Mouse (Mus musculus): Measurements from ENCODE around the gene Wdr62. TPM values are rescaled to one million over a fixed set of nuclear protein-coding genes. Genes with fewer than 3 reads are reported as not detected.

The Wdr62 gene
- polyA plus RNA-seq, 1 experiment from 2014 or later, result 11.4 TPM

GRCm38 (mm10) chr7:30294296-30294695, 14.1 kb upstream of the Wdr62 start:
- DNase-seq (ENCODE audit: low spot score), result no peak
- H3K27ac ChIP-seq, result no peak overlapping the region
- peaks cover 14% of the 10 kb centered on the region; the same call in 1 of the 2 replicates for H3K27me3 ChIP-seq (ENCODE audit: insufficient read depth, poor library complexity, severe bottlenecking)
- H3K4me1 ChIP-seq, result peaks cover 24% of the 10 kb centered on the region
- no peaks in the 10 kb centered on the region for H3K9me3 ChIP-seq
- WGBS, result 86% methylated on average over 5 of the region's 5 CpGs
- H3K36me3 ChIP-seq, result peaks cover 28% of the 10 kb centered on the region
- H3K4me3 ChIP-seq, result no peak overlapping the region

- peaks cover 24% of the 10 kb centered on the region for H3K36me3 ChIP-seq
- no peak overlapping the region for H3K4me3 ChIP-seq
- WGBS, result 64% methylated on average over 13 of the region's 13 CpGs
Measured at GRCm38 (mm10) chr7:30293795-30294194, 13.6 kb upstream of the Wdr62 start.

GRCm38 (mm10) chr7:30291215-30292131, 11.3 kb upstream of the Wdr62 start, which contains the start of gene Clip3:
Clip3 (plus strand) TSS chr7:30291728.
- WGBS, result 9% methylated on average over 35 of the region's 35 CpGs
- Histone ChIP-seq H3K27ac (peak within 1 kb of the TSS; percentile 88), H3K27me3 (ENCODE audit: insufficient read depth, poor library complexity, severe bottlenecking) (peaks cover 26% of the 10 kb centered on the region; the same call in 1 of the 2 replicates), H3K4me1 (peaks cover 24% of the 10 kb centered on the region), H3K36me3 (peaks cover 11% of the 10 kb centered on the region; the same call in 1 of the 2 replicates), H3K9me3 (no peaks in the 10 kb centered on the region), H3K4me3 (peak within 1 kb of the TSS; percentile 71)
- peak; percentile 85 for DNase-seq (ENCODE audit: low spot score)

More at GRCm38 (mm10) chr7:30293795-30294194, 13.6 kb upstream of the Wdr62 start:
- no peaks in the 10 kb centered on the region for H3K9me3 ChIP-seq
- peaks cover 24% of the 10 kb centered on the region for H3K4me1 ChIP-seq
- no peak for DNase-seq (ENCODE audit: low spot score)
- H3K27ac ChIP-seq, result no peak overlapping the region
- peaks cover 19% of the 10 kb centered on the region; the same call in 1 of the 2 replicates for H3K27me3 ChIP-seq (ENCODE audit: insufficient read depth, poor library complexity, severe bottlenecking)

- Histone ChIP-seq H3K9me3 (no peaks in the 10 kb centered on the region), H3K27me3 (ENCODE audit: insufficient read depth, poor library complexity, severe bottlenecking) (peaks cover 29% of the 10 kb centered on the region; the same call in 1 of the 2 replicates), H3K27ac (no peak overlapping the region), H3K4me1 (peaks cover 19% of the 10 kb centered on the region), H3K36me3 (0 out of 2 replicates have a peak, but pooled peaks cover 6% of the 10 kb centered on the region), H3K4me3 (no peak overlapping the region)
- DNase-seq (ENCODE audit: low spot score), result no peak
- WGBS, result 54% methylated on average over 10 of the region's 10 CpGs
Measured at GRCm38 (mm10) chr7:30289714-30290399, 9.6 kb upstream of the Wdr62 start.

GRCm38 (mm10) chr7:30289071-30289713, 9.0 kb upstream of the Wdr62 start:
- H3K27ac ChIP-seq, result no peak overlapping the region
- DNase-seq (ENCODE audit: low spot score), result no peak
- no peak overlapping the region for H3K4me3 ChIP-seq
- 67% methylated on average over 7 of the region's 7 CpGs for WGBS
- 0 out of 2 replicates have a peak, but pooled peaks cover 4% of the 10 kb centered on the region for H3K36me3 ChIP-seq
- H3K9me3 ChIP-seq, result no peaks in the 10 kb centered on the region
- peaks cover 29% of the 10 kb centered on the region; the same call in 1 of the 2 replicates for H3K27me3 ChIP-seq (ENCODE audit: insufficient read depth, poor library complexity, severe bottlenecking)
- peaks cover 18% of the 10 kb centered on the region for H3K4me1 ChIP-seq

- no peak for DNase-seq (ENCODE audit: low spot score)
- 61% methylated on average over 6 of the region's 6 CpGs for WGBS
- Histone ChIP-seq H3K4me3 (no peak overlapping the region), H3K4me1 (peaks cover 15% of the 10 kb centered on the region), H3K27me3 (ENCODE audit: insufficient read depth, poor library complexity, severe bottlenecking) (peaks cover 29% of the 10 kb centered on the region; the same call in 1 of the 2 replicates), H3K27ac (no peak overlapping the region), H3K36me3 (0 out of 2 replicates have a peak, but pooled peaks cover 4% of the 10 kb centered on the region), H3K9me3 (no peaks in the 10 kb centered on the region)
Measured at GRCm38 (mm10) chr7:30288046-30288445, 7.8 kb upstream of the Wdr62 start.

- peaks cover 10% of the 10 kb centered on the region; the same call in 1 of the 2 replicates for H3K4me1 ChIP-seq
- H3K27ac ChIP-seq, result no peak overlapping the region
- WGBS, result 73% methylated on average over 8 of the region's 8 CpGs
- no peaks in the 10 kb centered on the region for H3K9me3 ChIP-seq
- no peaks in the 10 kb centered on the region for H3K36me3 ChIP-seq
- H3K27me3 ChIP-seq (ENCODE audit: insufficient read depth, poor library complexity, severe bottlenecking), result peaks cover 27% of the 10 kb centered on the region; the same call in 1 of the 2 replicates
- DNase-seq (ENCODE audit: low spot score), result no peak
- H3K4me3 ChIP-seq, result no peak overlapping the region
Measured at GRCm38 (mm10) chr7:30286701-30287410, 6.6 kb upstream of the Wdr62 start.

- H3K27me3 ChIP-seq (ENCODE audit: insufficient read depth, poor library complexity, severe bottlenecking), result peaks cover 5% of the 10 kb centered on the region; the same call in 1 of the 2 replicates
- no peaks in the 10 kb centered on the region for H3K9me3 ChIP-seq
- WGBS, result 70% methylated on average over 7 of the region's 7 CpGs
Measured at GRCm38 (mm10) chr7:30282740-30283139, 2.5 kb upstream of the Wdr62 start.

GRCm38 (mm10) chr7:30281522-30281921, 1.3 kb upstream of the Wdr62 start:
- Histone ChIP-seq H3K9me3 (no peaks in the 10 kb centered on the region), H3K4me1 (peaks cover 8% of the 10 kb centered on the region), H3K36me3 (no peaks in the 10 kb centered on the region), H3K4me3 (no peak overlapping the region), H3K27ac (no peak overlapping the region), H3K27me3 (ENCODE audit: insufficient read depth, poor library complexity, severe bottlenecking) (peaks cover 3% of the 10 kb centered on the region; the same call in 1 of the 2 replicates)
- WGBS, result 72% methylated on average over 4 of the region's 4 CpGs
- no peak for DNase-seq (ENCODE audit: low spot score)

More at GRCm38 (mm10) chr7:30282740-30283139, 2.5 kb upstream of the Wdr62 start:
- no peak overlapping the region for H3K4me3 ChIP-seq
- no peaks in the 10 kb centered on the region for H3K36me3 ChIP-seq
- H3K27ac ChIP-seq, result no peak overlapping the region
- H3K4me1 ChIP-seq, result peaks cover 8% of the 10 kb centered on the region
- DNase-seq (ENCODE audit: low spot score), result no peak

- Histone ChIP-seq H3K27ac (peak overlapping the region; percentile 91), H3K36me3 (no peaks in the 10 kb centered on the region), H3K4me1 (peaks cover 8% of the 10 kb centered on the region), H3K27me3 (ENCODE audit: insufficient read depth, poor library complexity, severe bottlenecking) (no peaks in the 10 kb centered on the region; the same call in 1 of the 2 replicates), H3K9me3 (no peaks in the 10 kb centered on the region), H3K4me3 (peak overlapping the region; percentile 90)
- peak; percentile 93 for DNase-seq (ENCODE audit: low spot score)
- WGBS, result under 1% methylated on average over 20 of the region's 20 CpGs
Measured at GRCm38 (mm10) chr7:30280670-30281138, 485 bp upstream of the Wdr62 start.

GRCm38 (mm10) chr7:30279536-30279935, 683 bp downstream of the Wdr62 start:
- H3K36me3 ChIP-seq, result no peaks in the 10 kb centered on the region
- DNase-seq (ENCODE audit: low spot score), result no peak
- peak overlapping the region; percentile 90 for H3K4me3 ChIP-seq
- peak overlapping the region; percentile 91 for H3K27ac ChIP-seq
- WGBS, result under 1% methylated on average over 6 of the region's 6 CpGs
- H3K4me1 ChIP-seq, result peaks cover 18% of the 10 kb centered on the region
- no peaks in the 10 kb centered on the region for H3K9me3 ChIP-seq
- no peaks in the 10 kb centered on the region for H3K27me3 ChIP-seq (ENCODE audit: insufficient read depth, poor library complexity, severe bottlenecking)

All from heart, embryonic 10.5 days (tissue).